Mouse (Mus musculus): ENCODE measurements around the gene Zfp292.
"Not testable (repeated sequence)": the region's sequence is repeated elsewhere in the genome, so short reads cannot be mapped to it uniquely, and the experiment has no call there.

DNA sequence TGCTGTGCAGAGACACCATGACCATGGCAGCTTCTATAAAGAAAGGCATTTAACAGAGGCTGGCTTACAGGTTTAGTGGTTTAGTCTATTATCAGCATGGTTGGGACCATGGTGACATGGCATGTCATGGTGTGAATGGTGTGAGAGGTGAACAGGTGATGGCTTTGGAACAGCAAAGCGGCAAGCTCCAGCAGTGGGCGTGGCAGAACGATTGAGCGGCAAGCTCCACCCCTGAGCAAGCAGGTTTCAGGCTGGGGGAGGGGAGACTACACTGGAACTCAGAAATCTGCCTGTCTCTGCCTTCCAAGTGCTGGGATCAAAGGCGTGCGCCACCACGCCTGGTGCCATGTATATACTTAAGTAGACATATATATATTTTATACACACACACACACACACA lies 45.6 kb upstream of the Zfp292 start:
- TF ChIP-seq POLR2A (IDR thresholded peaks at IDR 0.05; ENCODE audit: extremely low read depth, insufficient read depth, low read length); CTCF (IDR thresholded peaks at IDR 0.05; ENCODE audit: low read depth, low read length): not testable (repeated sequence)
